Mouse (Mus musculus) hindbrain, embryonic 16.5 days (tissue): Measurements from ENCODE around the gene Gm17949. TPM values are rescaled to one million over a fixed set of nuclear protein-coding genes. Genes with fewer than 3 reads are reported as not detected.

Experiments used
- ATAC-seq: fragments of 200-750 bp; cut with Nextera tagmentation; 2 replicates; pipeline ENCODE4 v1.8.0; 2017; ENCODE audit warnings: moderate TSS enrichment, moderate library complexity
- H3K27ac ChIP-seq: fragments of 300-500 bp; sonication (generic); 2 replicates; pipeline ENCODE4 v1.5.1; 2014; ENCODE audit warnings: low read depth, mild to moderate bottlenecking, control low read depth, low read length, moderate library complexity
- H3K27me3 ChIP-seq: fragments of 300-500 bp; sonication (generic); replicated peaks from 2 replicates; pipeline ENCODE4 v1.6.1; 2014; ENCODE audit warnings: low read length; ENCODE audit not compliant: control insufficient read depth, insufficient read depth
- H3K36me3 ChIP-seq: fragments of 300-500 bp; sonication (generic); 2 replicates; pipeline ENCODE4 v1.6.1; 2014; ENCODE audit warnings: mild to moderate bottlenecking, low read length, moderate library complexity, mixed read lengths; ENCODE audit not compliant: control insufficient read depth, insufficient read depth
- H3K4me1 ChIP-seq: fragments of 300-500 bp; sonication (generic); 2 replicates; pipeline ENCODE4 v1.6.1; 2014; ENCODE audit warnings: low read depth, low read length; ENCODE audit not compliant: control insufficient read depth, insufficient read depth
- H3K4me2 ChIP-seq: fragments of 300-500 bp; sonication (generic); 2 replicates; pipeline ENCODE4 v1.6.1; 2014; ENCODE audit warnings: mild to moderate bottlenecking, low read length, control low read depth, moderate library complexity
- H3K4me3 ChIP-seq: fragments of 300-500 bp; sonication (generic); 2 replicates; pipeline ENCODE4 v1.5.1; 2014; ENCODE audit warnings: mild to moderate bottlenecking, low read length, control low read depth, moderate library complexity
- H3K9ac ChIP-seq: fragments of 300-500 bp; sonication (generic); 2 replicates; pipeline ENCODE4 v1.6.1; 2014; ENCODE audit warnings: low read depth, mild to moderate bottlenecking, control low read depth, low read length, moderate library complexity
- H3K9me3 ChIP-seq: fragments of 300-500 bp; sonication (generic); 2 replicates; pipeline ENCODE4 v1.6.1; 2014; ENCODE audit warnings: mild to moderate bottlenecking, low read length, moderate library complexity; ENCODE audit not compliant: control insufficient read depth
- WGBS: fragments of 180-500 bp; shearing (Covaris S2); extraction: QIAGEN DNeasy Blood & Tissue Kit; methylation state at CpG from one replicate; pipeline ENCODE4 v1.1.7; 2014; 5-methylcytosine and 5-hydroxymethylcytosine counted together
- polyA plus RNA-seq: library from polyadenylated mRNA; unstranded; fragments of >200 nt; fragmentation: Nextera tagmentation; extraction: Ambion mirVana; gene quantifications from 2 replicates; pipeline ENCODE4 v1.2.1, GENCODE M21; 2015

Gene Gm17949
- polyA plus RNA-seq, result 0.31 and 0.51 TPM in 2 replicates

DNA sequence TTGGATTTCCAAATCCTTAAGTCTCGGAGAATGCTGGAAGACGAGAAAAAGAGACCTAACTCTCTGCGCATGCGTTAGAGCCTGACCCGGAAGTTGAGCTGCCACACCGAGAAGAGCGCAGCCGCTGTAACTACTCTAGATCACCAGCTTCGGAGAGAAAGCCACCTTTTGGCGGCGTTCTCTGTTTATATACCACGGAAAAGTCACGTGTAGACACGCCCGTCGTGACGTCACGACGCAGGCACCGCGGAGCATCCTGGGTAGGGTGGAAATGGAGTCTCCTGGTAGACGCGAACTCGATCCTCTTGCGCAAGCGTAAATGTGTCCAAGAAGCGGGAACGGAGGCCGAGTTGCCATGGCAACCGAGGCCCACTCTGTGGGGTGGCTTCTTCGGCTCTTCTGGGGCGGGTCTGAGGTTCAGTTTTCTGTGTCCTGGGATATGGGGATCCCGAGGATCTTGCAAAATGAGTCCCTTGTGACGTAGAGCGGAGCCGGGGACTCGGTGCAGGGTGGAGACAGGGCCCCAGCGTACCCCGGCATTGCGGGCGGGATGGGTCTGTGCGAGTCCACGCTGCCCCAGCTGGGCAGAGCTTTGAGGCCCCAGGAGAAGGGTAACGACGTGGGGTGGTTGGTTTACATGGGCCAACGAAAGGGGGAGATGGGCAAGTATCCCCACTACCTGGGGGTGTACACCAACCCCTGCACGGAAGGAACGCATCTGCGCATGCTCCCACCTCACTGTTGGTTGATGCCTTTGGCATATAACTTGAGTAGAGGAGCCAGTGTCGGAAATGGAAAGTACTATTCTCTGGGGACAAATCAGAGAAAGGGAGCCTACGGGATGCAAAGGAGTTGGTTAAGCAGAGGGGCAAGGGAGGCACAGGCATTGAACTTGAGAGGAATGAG lies at the start of gene Gm17949, which contains the start of gene Gtf2f1:
Gene Gm17949, plus strand, starts transcription at position 234 of the 906 bp plus-strand sequence.
Gene Gtf2f1, minus strand, starts transcription at position 53 of the 906 bp plus-strand sequence.
- Histone ChIP-seq H3K4me3 (peak within 1 kb of the TSS; percentile 81), H3K9me3 (no peaks in the 10 kb centered on the region), H3K4me1 (peaks cover 18% of the 10 kb centered on the region), H3K27me3 (no peaks in the 10 kb centered on the region), H3K27ac (peak within 1 kb of the TSS; percentile 97), H3K36me3 (peaks cover 18% of the 10 kb centered on the region), H3K4me2 (peak within 1 kb of the TSS; percentile 92), H3K9ac (peak within 1 kb of the TSS; percentile 84)
- peak; percentile 93 for ATAC-seq
- WGBS, result under 1% methylated on average over 51 of the region's 51 CpGs

- H3K9ac ChIP-seq, result no peak overlapping the region
- H3K4me2 ChIP-seq, result no peak overlapping the region
- 91% methylated on average over 4 of the region's 4 CpGs for WGBS
- no peaks in the 10 kb centered on the region for H3K36me3 ChIP-seq
- H3K27me3 ChIP-seq, result no peaks in the 10 kb centered on the region
- H3K27ac ChIP-seq, result no peak overlapping the region
- no peaks in the 10 kb centered on the region for H3K9me3 ChIP-seq
- no peaks in the 10 kb centered on the region for H3K4me1 ChIP-seq
- no peak for ATAC-seq
- no peak overlapping the region for H3K4me3 ChIP-seq
Measured at GRCm38 (mm10) chr17:56961880-56962279, 49.4 kb upstream of the Gm17949 start.

GRCm38 (mm10) chr17:56962642-56963405 lies 48.4 kb upstream of the Gm17949 start:
- Histone ChIP-seq H3K27me3 (no peaks in the 10 kb centered on the region), H3K9me3 (no peaks in the 10 kb centered on the region), H3K9ac (no peak overlapping the region), H3K36me3 (no peaks in the 10 kb centered on the region), H3K27ac (no peak overlapping the region), H3K4me3 (no peak overlapping the region), H3K4me2 (no peak overlapping the region), H3K4me1 (no peaks in the 10 kb centered on the region)
- no peak for ATAC-seq
- 79% methylated on average over 5 of the region's 5 CpGs for WGBS

DNA sequence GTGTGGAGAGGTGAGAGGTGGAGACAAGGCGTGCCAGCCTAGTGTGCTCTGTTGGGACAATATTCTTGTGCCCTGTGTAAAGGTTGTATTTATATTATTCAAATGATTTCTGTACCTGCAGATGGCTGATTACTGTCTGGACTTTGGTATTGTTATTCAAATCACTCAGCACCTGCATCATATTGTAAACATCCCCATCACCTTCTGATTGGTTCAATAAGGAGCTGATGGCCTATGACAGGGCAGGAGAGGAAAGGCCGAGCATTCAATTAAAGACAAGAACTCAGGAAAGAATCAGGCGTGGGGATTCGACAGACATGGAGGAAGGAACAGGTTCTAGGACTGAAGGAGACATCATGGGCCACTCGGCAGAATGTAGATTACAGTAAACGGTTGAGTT lies 47.6 kb upstream of the Gm17949 start:
- Histone ChIP-seq H3K4me1 (no peaks in the 10 kb centered on the region), H3K4me2 (no peak overlapping the region), H3K4me3 (no peak overlapping the region), H3K27me3 (no peaks in the 10 kb centered on the region), H3K36me3 (no peaks in the 10 kb centered on the region), H3K27ac (no peak overlapping the region), H3K9ac (no peak overlapping the region), H3K9me3 (no peaks in the 10 kb centered on the region)
- 83% methylated on average over 6 of the region's 6 CpGs for WGBS
- no peak for ATAC-seq

GRCm38 (mm10) chr17:56969321-56969720 lies 41.9 kb upstream of the Gm17949 start:
- WGBS, result 63% methylated on average over 3 of the region's 3 CpGs
- H3K9ac ChIP-seq, result no peak overlapping the region
- no peak overlapping the region for H3K27ac ChIP-seq
- no peaks in the 10 kb centered on the region for H3K9me3 ChIP-seq
- no peak for ATAC-seq
- H3K36me3 ChIP-seq, result no peaks in the 10 kb centered on the region
- H3K4me3 ChIP-seq, result no peak overlapping the region
- H3K4me2 ChIP-seq, result no peak overlapping the region
- no peaks in the 10 kb centered on the region for H3K4me1 ChIP-seq
- no peaks in the 10 kb centered on the region for H3K27me3 ChIP-seq

- H3K36me3 ChIP-seq, result no peaks in the 10 kb centered on the region
- 64% methylated on average over 5 of the region's 5 CpGs for WGBS
- no peak for ATAC-seq
Measured at GRCm38 (mm10) chr17:56970081-56970480, 41.2 kb upstream of the Gm17949 start.

DNA sequence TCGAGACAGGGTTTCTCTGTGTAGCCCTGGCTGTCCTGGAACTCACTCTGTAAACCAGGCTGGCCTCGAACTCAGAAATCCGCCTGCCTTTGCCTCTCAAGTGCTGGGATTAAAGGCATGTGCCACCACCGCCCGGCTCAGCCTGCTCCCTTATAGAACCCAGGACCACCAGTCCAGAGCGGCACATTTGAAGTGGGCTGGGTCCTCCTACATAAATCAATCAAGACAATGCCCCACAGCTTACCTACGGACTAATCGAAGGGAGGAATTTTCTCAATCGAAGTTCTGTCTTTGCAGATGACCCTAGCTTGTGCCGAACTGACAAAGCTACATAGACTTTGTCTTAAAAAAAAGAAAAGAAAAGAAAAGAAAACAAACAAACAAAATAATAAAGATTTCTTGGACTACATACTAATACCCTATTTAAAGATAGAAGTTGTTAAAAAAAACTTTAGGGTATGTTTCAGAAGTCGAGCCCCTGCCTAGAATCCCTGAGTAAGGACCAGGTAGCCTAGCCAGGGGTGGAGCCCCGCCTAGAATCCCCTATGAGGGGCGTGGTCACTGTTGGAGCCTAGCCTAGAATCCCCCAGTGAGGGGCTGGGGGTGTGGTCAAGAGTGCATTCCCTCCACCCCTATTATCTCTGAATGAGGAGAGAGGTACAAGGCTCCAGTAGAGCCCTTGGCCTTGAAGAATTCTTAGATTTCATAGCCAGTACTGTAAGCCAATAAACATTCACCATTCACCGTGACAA lies 37.1 kb upstream of the Gm17949 start:
- H3K4me1 ChIP-seq, result no peaks in the 10 kb centered on the region
- ATAC-seq, result no peak
- 70% methylated on average over 13 of the region's 14 CpGs for WGBS

More at GRCm38 (mm10) chr17:56970081-56970480, 41.2 kb upstream of the Gm17949 start:
- Histone ChIP-seq H3K27me3 (no peaks in the 10 kb centered on the region), H3K4me2 (no peak overlapping the region), H3K4me1 (no peaks in the 10 kb centered on the region), H3K9ac (no peak overlapping the region), H3K9me3 (no peaks in the 10 kb centered on the region), H3K27ac (no peak overlapping the region), H3K4me3 (no peak overlapping the region)

DNA sequence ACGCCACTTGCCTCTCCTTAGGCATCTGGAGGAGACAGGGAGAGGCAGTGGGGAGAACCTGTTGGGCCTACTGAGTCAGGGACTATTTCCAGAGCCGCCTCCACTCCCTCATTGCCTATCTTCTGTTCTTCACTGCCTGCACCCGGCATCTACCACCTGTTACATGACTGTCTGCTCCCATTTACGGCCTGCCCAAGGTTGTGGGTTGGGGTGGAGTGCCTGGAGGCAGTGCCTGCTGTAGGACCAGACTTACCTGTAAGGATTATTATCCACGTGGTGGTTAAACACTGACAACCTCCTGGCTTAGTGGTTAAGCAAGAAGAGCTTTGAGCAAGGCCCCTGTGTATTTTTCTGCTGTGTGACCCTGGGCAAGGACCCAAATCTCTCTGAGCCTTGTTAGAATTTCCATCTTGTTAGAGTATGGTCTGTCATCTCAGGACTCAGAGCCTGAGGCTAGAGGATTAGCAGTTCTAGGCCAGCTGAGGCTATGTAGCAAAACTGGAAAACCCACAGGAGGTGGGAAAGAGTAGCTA lies 36.5 kb upstream of the Gm17949 start:
- 77% methylated on average over 5 of the region's 5 CpGs for WGBS
- Histone ChIP-seq H3K27me3 (no peaks in the 10 kb centered on the region), H3K27ac (no peak overlapping the region), H3K4me3 (no peak overlapping the region), H3K9me3 (no peaks in the 10 kb centered on the region), H3K4me1 (no peaks in the 10 kb centered on the region), H3K36me3 (no peaks in the 10 kb centered on the region), H3K9ac (no peak overlapping the region), H3K4me2 (no peak overlapping the region)
- ATAC-seq, result no peak

More for the DNA sequence above, 37.1 kb upstream of the Gm17949 start:
- Histone ChIP-seq H3K9ac (no peak overlapping the region), H3K4me3 (no peak overlapping the region), H3K9me3 (no peaks in the 10 kb centered on the region), H3K27ac (no peak overlapping the region), H3K27me3 (no peaks in the 10 kb centered on the region), H3K36me3 (no peaks in the 10 kb centered on the region), H3K4me2 (no peak overlapping the region)
